Mouse (Mus musculus): ENCODE data around the gene Nudt14.

Nudt14 gene

DNA sequence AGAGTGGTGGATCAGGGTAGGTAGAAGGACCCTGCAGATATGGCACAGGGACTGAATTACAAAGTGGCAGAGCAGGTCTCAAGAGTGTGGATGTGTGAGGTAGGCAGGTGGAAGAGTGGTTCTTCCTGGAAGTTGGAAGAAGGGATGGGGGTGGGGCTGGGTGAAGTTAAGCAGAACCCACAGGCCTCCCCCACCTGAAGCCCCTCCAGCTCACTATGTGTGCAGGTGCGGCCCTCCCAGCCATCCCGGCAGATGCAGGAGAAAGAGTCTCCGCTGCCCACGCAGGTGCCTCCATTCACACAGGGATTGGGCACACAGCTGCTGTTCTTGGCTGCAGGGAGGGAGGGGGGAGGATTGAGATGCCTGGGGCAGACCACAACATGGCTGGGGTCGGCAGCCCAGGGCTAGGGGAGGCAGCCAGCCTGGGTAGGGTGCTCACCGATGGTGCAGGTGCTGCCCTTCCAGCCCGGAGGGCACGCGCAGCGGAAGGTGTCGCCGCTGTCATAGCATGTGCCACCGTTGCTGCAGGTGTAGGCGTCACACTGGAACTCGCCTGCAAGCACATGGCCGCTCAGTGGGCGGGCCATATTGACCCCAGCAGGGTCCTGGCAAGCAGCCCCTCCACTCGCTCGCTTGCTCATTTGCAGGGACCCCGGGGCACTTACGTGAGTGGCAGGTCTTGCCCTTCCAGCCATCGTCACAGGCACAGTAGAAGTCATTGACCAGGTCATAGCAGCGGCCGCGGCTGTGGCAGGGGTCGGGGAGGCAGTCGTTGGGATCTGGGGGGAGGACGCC is 28.8 kb downstream of the Nudt14 start:
- peak; percentile 21 to 41 for DNase-seq

DNA sequence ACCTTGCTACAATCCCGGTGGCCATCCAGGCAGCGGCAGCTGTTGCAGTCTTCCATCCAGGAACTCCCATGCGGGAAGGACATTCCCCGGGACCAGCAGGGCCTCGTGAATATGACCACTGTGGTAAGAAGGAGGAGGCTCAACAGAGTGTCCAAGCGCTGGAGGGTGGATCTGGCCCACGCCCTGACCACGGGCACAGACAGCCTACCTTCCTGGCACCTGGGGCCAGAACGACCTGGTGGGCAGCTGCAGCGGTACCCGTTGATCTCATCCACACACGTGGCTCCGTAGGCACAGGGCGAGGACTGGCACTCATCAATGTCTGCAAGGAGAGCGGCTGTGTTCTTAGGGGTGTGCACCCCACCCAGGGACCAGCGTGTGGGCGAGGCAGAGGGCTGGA is 30.2 kb downstream of the Nudt14 start:
- DNase-seq = no peak

DNA sequence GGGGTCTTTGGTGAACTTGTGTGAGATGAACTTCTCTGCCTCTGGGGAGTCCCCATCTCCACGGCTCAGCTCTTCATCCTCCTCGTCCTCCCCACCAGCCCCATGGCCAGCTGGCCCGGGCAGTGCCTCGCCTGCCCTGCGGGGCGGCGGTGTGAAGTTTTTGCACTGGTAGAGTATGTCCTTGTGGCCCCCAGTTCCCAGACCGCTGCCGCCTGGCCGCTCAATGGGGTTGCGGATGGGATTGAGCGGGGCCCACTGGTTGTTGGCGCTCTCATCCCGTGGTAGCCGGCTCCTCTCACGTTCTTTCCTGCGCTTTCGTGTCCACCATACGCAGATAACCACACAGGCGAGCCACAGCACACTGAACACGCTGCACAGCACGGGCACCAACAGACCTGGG is 32.9 kb downstream of the Nudt14 start:
- no peak for DNase-seq

DNA sequence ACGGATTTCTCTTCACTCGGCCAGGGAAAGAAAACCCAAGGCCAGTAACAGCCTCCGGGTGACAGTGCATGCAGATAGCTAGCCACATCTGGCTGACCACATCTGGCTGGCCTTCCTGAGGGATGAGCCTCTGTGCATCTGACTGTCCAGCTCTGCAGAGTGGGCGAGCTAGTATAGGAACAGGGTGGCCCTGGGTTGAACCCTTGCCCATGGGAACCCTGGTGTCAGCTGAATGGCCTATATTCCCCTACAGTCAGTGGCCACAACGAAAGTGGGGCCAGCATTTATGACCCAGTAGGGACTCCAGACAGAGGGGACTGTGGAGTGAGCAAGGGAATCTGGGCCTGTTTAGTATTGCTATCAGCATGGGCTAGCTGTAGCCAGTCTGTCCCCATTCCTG is 36.9 kb downstream of the Nudt14 start:
- no peak for DNase-seq

DNA sequence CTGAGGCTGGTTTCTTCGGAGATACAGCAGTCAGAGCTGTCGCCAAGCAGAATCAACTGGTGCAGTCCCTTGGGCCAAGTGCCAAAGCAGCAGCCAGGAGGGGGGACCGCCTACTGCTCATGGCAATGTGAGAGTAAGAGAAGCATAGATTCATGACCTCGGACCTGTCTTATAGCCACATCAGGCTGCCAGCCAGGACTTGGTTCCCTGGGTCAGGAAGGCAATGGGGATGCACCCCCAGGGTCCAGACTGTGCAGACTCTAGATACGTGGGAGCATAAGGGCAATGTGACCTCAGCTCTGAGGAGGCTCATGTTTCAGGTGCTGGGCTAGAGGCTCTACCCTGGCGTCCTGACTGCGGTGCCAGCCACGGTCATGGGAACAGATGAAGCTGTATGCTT is 38.0 kb downstream of the Nudt14 start:
- no peak for DNase-seq

- no peak for DNase-seq
These were observed 41.3 kb downstream of the Nudt14 start for GRCm38 (mm10) chr12:112900641-112901040.

DNA sequence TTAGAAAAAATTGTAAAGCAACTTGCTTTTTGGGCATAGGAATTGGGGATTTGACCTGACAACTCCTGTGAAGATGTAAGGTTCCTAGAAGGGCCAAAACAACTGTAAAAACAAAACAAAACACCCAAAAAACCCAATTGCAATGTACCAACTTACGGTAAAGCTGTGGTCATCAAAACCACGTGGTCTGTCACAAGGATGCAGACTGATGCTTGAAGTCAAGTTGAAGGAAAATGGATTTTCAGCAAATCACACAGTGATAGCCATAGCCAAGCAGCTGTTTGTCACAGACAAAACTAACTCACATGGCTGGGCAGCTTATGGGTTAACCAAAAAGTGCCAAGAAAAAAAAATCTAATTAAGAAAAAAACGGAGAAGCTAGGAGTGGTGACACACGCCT is 43.0 kb downstream of the Nudt14 start:
- no peak for DNase-seq

DNA sequence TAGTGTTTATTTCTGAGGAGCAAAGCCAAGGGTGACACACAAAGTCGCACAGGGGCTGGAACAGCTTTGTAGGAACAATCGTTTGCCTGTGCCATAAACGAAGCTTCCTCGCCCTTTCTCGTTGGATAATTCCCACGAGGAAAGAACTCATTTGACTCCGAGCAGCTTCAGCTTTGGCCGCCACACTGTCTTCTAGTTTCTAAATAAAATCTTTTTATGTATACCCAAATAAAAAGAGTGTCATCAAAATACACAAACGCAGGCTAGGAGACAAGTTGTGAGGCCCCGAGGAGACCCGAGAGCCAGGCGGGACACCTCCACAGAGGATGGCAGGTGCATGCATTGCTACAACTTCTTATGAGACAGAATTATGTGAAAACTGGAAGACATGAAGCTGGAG is 43.6 kb downstream of the Nudt14 start:
- no peak for DNase-seq

GRCm38 (mm10) chr12:112897522-112898212 is 44.3 kb downstream of the Nudt14 start:
- DNase-seq = no peak

DNA sequence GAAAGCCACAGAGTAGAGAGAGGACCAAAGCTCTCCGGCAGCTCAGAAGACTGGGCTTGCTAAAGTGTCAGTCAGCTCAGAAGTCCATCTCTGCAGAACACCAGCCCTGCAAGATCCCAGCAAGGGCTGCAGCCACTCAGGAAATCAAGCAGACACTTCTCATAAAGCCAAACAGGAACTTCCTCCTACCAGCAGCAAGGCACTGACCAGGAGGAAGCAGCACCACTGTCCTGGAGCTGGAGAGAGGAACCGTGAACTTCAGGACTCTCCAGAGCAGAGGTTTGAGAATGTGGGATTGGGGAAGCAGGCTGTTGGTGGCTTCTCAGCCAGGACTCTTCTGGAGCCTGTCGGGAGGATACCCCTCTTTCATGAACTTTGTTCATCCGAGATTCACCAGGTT is 47.0 kb downstream of the Nudt14 start:
- DNase-seq = no peak

- DNase-seq = no peak
These were observed 47.5 kb downstream of the Nudt14 start for GRCm38 (mm10) chr12:112894303-112894884.

DNA sequence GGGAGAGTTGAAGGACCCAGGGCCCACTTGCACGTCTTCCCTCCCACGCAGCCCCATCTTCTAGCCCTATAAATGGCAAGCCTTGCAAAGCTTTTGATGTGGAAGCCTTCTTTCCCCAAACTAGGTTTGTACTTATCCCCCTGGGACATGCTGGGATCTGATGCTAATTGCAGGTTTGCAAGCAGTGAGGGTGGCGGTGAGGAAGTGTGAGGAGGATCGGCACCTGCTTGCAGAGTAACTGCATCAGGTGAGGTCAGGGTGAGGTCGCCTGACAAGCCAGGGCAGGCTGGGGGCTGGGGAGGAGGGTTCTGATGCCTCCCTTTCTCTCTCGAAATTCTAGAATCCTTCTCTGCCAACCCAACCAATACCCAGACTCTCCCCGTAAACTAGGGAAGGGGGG is 56.5 kb downstream of the Nudt14 start:
- no peak for DNase-seq

All from cerebellum, adult 18-20 months (tissue).